Mouse (Mus musculus) lung, embryonic 16.5 days (tissue): Measurements from ENCODE around the gene Lin37. TPM values are rescaled to one million over a fixed set of nuclear protein-coding genes. Genes with fewer than 3 reads are reported as not detected.
A peak's percentile ranks its signal among the peaks of the same experiment; 100 is the strongest.

Experiments used
- ATAC-seq: fragments of 200-750 bp; cut with Nextera tagmentation; 2 replicates; pipeline ENCODE4 v1.8.0; 2017; ENCODE audit warnings: low read depth, mild to moderate bottlenecking, moderate library complexity
- H3K27ac ChIP-seq: fragments of 300-500 bp; sonication (generic); 2 replicates; pipeline ENCODE4 v1.5.1; 2014; ENCODE audit warnings: mild to moderate bottlenecking, control low read depth, low read length
- H3K27me3 ChIP-seq: fragments of 300-500 bp; sonication (generic); 2 replicates; pipeline ENCODE4 v1.6.1; 2014; ENCODE audit warnings: low read depth, low read length, mixed read lengths; ENCODE audit not compliant: control insufficient read depth, insufficient read depth
- H3K36me3 ChIP-seq: fragments of 300-500 bp; sonication (generic); 2 replicates; pipeline ENCODE4 v1.6.1; 2014; ENCODE audit warnings: low read length; ENCODE audit not compliant: control insufficient read depth, insufficient read depth
- H3K4me1 ChIP-seq: fragments of 300-500 bp; sonication (generic); replicated peaks from 2 replicates; pipeline ENCODE4 v1.6.1; 2014; ENCODE audit warnings: low read length, mixed read lengths; ENCODE audit not compliant: control insufficient read depth, insufficient read depth
- H3K4me2 ChIP-seq: fragments of 300-500 bp; sonication (generic); 2 replicates; pipeline ENCODE4 v1.6.1; 2014; ENCODE audit warnings: low read depth, low read length, control low read depth
- H3K4me3 ChIP-seq: fragments of 300-500 bp; sonication (generic); 2 replicates; pipeline ENCODE4 v1.5.1; 2014; ENCODE audit warnings: mild to moderate bottlenecking, low read length, control low read depth
- H3K9ac ChIP-seq: fragments of 300-500 bp; sonication (generic); 2 replicates; pipeline ENCODE4 v1.6.1; 2014; ENCODE audit warnings: low read length, control low read depth
- H3K9me3 ChIP-seq: fragments of 300-500 bp; sonication (generic); 2 replicates; pipeline ENCODE4 v1.6.1; 2016; ENCODE audit warnings: low read length; ENCODE audit not compliant: control insufficient read depth
- WGBS: fragments of 180-500 bp; shearing (Covaris S2); extraction: QIAGEN DNeasy Blood & Tissue Kit; methylation state at CpG from one replicate; pipeline ENCODE4 v1.1.7; 2014; 5-methylcytosine and 5-hydroxymethylcytosine counted together
- polyA plus RNA-seq: library from polyadenylated mRNA; unstranded; fragments of >200 nt; fragmentation: Nextera tagmentation; extraction: Ambion mirVana; gene quantifications from 2 replicates; pipeline ENCODE4 v1.2.1, GENCODE M21; 2015

Gene Lin37
- polyA plus RNA-seq, 1 experiment from 2014 or later, result 46.1 TPM

GRCm38 (mm10) chr7:30525954-30526353 is 33.7 kb downstream of the Lin37 start:
- peak overlapping the region; percentile 59 for H3K27ac ChIP-seq
- ATAC-seq, result peak; percentile 58

GRCm38 (mm10) chr7:30524487-30524886 is 35.2 kb downstream of the Lin37 start:
- peaks cover 10% of the 10 kb centered on the region for H3K4me1 ChIP-seq
- no peak overlapping the region for H3K4me2 ChIP-seq
- no peaks in the 10 kb centered on the region for H3K27me3 ChIP-seq
- WGBS, result 86% methylated on average over 6 of the region's 6 CpGs
- H3K4me3 ChIP-seq, result no peak overlapping the region
- no peak for ATAC-seq
- no peaks in the 10 kb centered on the region for H3K9me3 ChIP-seq
- H3K27ac ChIP-seq, result no peak overlapping the region
- no peak overlapping the region for H3K9ac ChIP-seq
- H3K36me3 ChIP-seq, result peaks cover 21% of the 10 kb centered on the region

More at GRCm38 (mm10) chr7:30525954-30526353, 33.7 kb downstream of the Lin37 start:
- 21% methylated on average over 10 of the region's 10 CpGs for whole genome bisulfite sequencing
- Histone ChIP-seq H3K4me1 (peaks cover 10% of the 10 kb centered on the region), H3K9ac (peak overlapping the region; percentile 34), H3K4me3 (no peak overlapping the region), H3K36me3 (peaks cover 28% of the 10 kb centered on the region), H3K9me3 (no peaks in the 10 kb centered on the region), H3K4me2 (peak overlapping the region; percentile 32), H3K27me3 (no peaks in the 10 kb centered on the region)

DNA sequence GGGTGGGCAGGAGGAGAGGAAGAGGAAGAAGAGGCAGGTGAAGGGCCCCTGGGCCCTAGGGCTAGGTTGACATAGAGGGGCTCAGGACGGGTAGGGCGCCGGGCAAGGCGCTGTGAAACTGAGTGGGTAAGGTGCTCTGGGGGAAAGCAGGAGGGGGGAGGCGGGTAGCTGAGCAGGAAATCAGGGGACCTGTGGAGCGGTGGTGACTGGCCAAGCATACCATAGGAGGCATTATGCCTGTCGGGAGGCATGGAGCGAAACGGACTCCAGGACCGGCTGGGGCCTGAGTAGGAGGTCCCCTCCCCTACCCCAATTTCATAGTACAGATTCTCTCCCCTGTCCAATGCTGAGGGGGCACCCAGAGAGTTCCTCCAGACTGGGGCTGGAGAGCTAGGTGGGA is 36.8 kb downstream of the Lin37 start:
- H3K36me3 ChIP-seq, result peaks cover 8% of the 10 kb centered on the region; the same call in 1 of the 2 replicates
- H3K9me3 ChIP-seq, result no peaks in the 10 kb centered on the region
- H3K27ac ChIP-seq, result no peak overlapping the region
- WGBS, result 84% methylated on average over 10 of the region's 10 CpGs
- no peaks in the 10 kb centered on the region for H3K27me3 ChIP-seq
- H3K4me1 ChIP-seq, result peaks cover 10% of the 10 kb centered on the region
- no peak overlapping the region for H3K9ac ChIP-seq
- H3K4me2 ChIP-seq, result no peak overlapping the region
- no peak for ATAC-seq
- H3K4me3 ChIP-seq, result no peak overlapping the region

GRCm38 (mm10) chr7:30520856-30521255 is 38.8 kb downstream of the Lin37 start:
- Histone ChIP-seq H3K4me1 (no peaks in the 10 kb centered on the region), H3K36me3 (peaks cover 2% of the 10 kb centered on the region; the same call in 1 of the 2 replicates), H3K4me3 (no peak overlapping the region), H3K9ac (no peak overlapping the region), H3K27me3 (no peaks in the 10 kb centered on the region), H3K27ac (no peak overlapping the region), H3K9me3 (no peaks in the 10 kb centered on the region), H3K4me2 (no peak overlapping the region)
- 76% methylated on average over 5 of the region's 5 CpGs for WGBS
- ATAC-seq, result no peak

DNA sequence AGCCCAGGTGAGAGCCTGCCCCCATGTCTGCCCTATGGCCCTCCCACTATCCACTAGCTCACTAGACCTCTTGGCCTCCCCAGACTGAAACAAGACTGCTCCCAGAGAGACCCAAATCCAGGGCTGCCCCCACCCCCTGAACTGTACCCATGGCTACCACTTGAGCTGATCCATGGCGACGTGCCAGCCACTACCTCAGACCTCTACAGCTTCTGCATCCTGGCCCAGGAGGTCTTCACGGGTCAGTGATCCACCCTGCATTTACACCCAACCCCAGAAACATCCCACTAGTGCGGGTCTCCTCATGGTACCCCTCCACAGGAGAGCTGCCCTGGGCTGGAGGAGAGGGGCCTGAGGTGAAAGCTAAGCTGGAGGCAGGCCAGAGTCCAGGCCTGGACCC is 39.2 kb downstream of the Lin37 start:
- Histone ChIP-seq H3K4me3 (no peak overlapping the region), H3K27ac (no peak overlapping the region), H3K9ac (no peak overlapping the region), H3K4me2 (no peak overlapping the region), H3K27me3 (no peaks in the 10 kb centered on the region), H3K4me1 (no peaks in the 10 kb centered on the region), H3K9me3 (no peaks in the 10 kb centered on the region), H3K36me3 (peaks cover 2% of the 10 kb centered on the region; the same call in 1 of the 2 replicates)
- 60% methylated on average over 4 of the region's 4 CpGs for WGBS
- no peak for ATAC-seq

- 32% methylated on average over 8 of the region's 8 CpGs for WGBS
- Histone ChIP-seq H3K9me3 (no peaks in the 10 kb centered on the region), H3K4me3 (no peak overlapping the region), H3K4me2 (no peak overlapping the region), H3K9ac (no peak overlapping the region), H3K27ac (no peak overlapping the region), H3K36me3 (no peaks in the 10 kb centered on the region), H3K27me3 (no peaks in the 10 kb centered on the region), H3K4me1 (no peaks in the 10 kb centered on the region)
- ATAC-seq, result no peak
Observed at GRCm38 (mm10) chr7:30518325-30518724, 41.3 kb downstream of the Lin37 start.

GRCm38 (mm10) chr7:30515003-30515760 is 44.5 kb downstream of the Lin37 start:
- H3K27ac ChIP-seq, result no peak overlapping the region
- ATAC-seq, result 0 out of 2 replicates have a peak, but pooled peaks have one; percentile 12
- no peaks in the 10 kb centered on the region for H3K27me3 ChIP-seq
- no peak overlapping the region for H3K4me2 ChIP-seq
- H3K4me1 ChIP-seq, result no peaks in the 10 kb centered on the region
- no peak overlapping the region for H3K4me3 ChIP-seq
- H3K9ac ChIP-seq, result no peak overlapping the region
- H3K9me3 ChIP-seq, result no peaks in the 10 kb centered on the region
- WGBS, result 55% methylated on average over 24 of the region's 24 CpGs
- no peaks in the 10 kb centered on the region for H3K36me3 ChIP-seq

GRCm38 (mm10) chr7:30508061-30508460 is 51.6 kb downstream of the Lin37 start:
- no peak for ATAC-seq
- Histone ChIP-seq H3K36me3 (no peaks in the 10 kb centered on the region), H3K9me3 (no peaks in the 10 kb centered on the region), H3K9ac (no peak overlapping the region), H3K4me3 (no peak overlapping the region), H3K27me3 (no peaks in the 10 kb centered on the region), H3K4me1 (no peaks in the 10 kb centered on the region), H3K4me2 (no peak overlapping the region), H3K27ac (no peak overlapping the region)
- WGBS, result 71% methylated on average over 4 of the region's 4 CpGs
